Mouse (Mus musculus) embryonic facial prominence, embryonic 11.5 days (tissue): Measurements from ENCODE around the gene Scarb1. TPM values are rescaled to one million over a fixed set of nuclear protein-coding genes. Genes with fewer than 3 reads are reported as not detected.

ENCODE experiments used
- ATAC-seq: fragments of 200-750 bp; cut with Nextera tagmentation; replicated peaks from 2 replicates; pipeline ENCODE4 v1.8.0; 2017; ENCODE audit warnings: low read depth; ENCODE audit not compliant: insufficient number of reproducible peaks, low FRiP score, low TSS enrichment
- DNase-seq: peaks from one replicate; pipeline ENCODE4 v3.0.0-alpha.2; 2015; ENCODE audit warnings: low spot score
- H3K27ac ChIP-seq: fragments of 300-500 bp; sonication (generic); replicated peaks from 2 replicates; pipeline ENCODE4 v1.5.1; 2014; ENCODE audit warnings: mild to moderate bottlenecking, low read depth, low read length, control low read depth
- H3K27me3 ChIP-seq: fragments of 300-500 bp; sonication (generic); 2 replicates; pipeline ENCODE4 v1.6.1; 2014; ENCODE audit warnings: mild to moderate bottlenecking, low read length, moderate library complexity, mixed read lengths; ENCODE audit not compliant: control insufficient read depth, insufficient read depth
- H3K36me3 ChIP-seq: fragments of 300-500 bp; sonication (generic); replicated peaks from 2 replicates; pipeline ENCODE4 v1.6.1; 2014; ENCODE audit warnings: low read depth, mild to moderate bottlenecking, low read length, moderate library complexity, mixed read lengths; ENCODE audit not compliant: control insufficient read depth, insufficient read depth
- H3K4me1 ChIP-seq: fragments of 300-500 bp; sonication (generic); 2 replicates; pipeline ENCODE4 v1.6.1; 2014; ENCODE audit warnings: low read length, mixed read lengths; ENCODE audit not compliant: control insufficient read depth, insufficient read depth
- H3K4me2 ChIP-seq: fragments of 300-500 bp; sonication (generic); 2 replicates; pipeline ENCODE4 v1.6.1; 2014; ENCODE audit warnings: low read depth, mild to moderate bottlenecking, control low read depth, low read length, moderate library complexity
- H3K4me3 ChIP-seq: fragments of 300-500 bp; sonication (generic); 2 replicates; pipeline ENCODE4 v1.5.1; 2014; ENCODE audit warnings: low read depth, low read length, control low read depth
- H3K9ac ChIP-seq: fragments of 300-500 bp; sonication (generic); replicated peaks from 2 replicates; pipeline ENCODE4 v1.6.1; 2014; ENCODE audit warnings: mild to moderate bottlenecking, control low read depth, low read length
- H3K9me3 ChIP-seq: fragments of 300-500 bp; sonication (generic); replicated peaks from 2 replicates; pipeline ENCODE4 v1.6.1; 2016; ENCODE audit warnings: mild to moderate bottlenecking, low read length, inconsistent platforms, mixed read lengths; ENCODE audit not compliant: control insufficient read depth
- WGBS: fragments of 180-500 bp; shearing (Covaris S2); extraction: QIAGEN DNeasy Blood & Tissue Kit; methylation state at CpG from one replicate; pipeline ENCODE4 v1.1.7; 2014; 5-methylcytosine and 5-hydroxymethylcytosine counted together
- polyA plus RNA-seq: library from polyadenylated mRNA; unstranded; fragments of >200 nt; fragmentation: Nextera tagmentation; extraction: Ambion mirVana; gene quantifications from 2 replicates; pipeline ENCODE4 v1.2.1, GENCODE M21; 2014

The Scarb1 gene
- polyA plus RNA-seq, 1 experiment from 2014 or later, result 22.7 TPM

DNA sequence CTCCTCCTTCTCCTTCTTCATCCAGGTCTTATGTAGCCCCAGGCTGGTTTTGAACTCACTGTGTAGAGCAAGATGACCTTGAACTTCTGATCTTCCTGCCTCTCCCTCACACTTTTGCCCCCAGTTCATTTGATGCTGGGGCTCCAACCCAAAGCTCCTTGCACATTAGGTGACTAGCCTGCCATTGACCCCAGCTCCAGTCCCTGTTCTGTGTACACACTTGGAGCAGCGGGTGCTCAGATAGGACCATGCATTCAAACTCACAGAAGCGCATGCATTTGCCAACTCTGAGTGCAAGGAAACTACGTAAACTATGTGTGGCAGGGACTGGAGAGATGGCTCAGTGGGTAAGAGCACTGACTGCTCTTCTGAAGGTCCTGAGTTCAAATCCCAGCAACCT is 66.1 kb downstream of the Scarb1 start:
- Histone ChIP-seq H3K27me3 (no peaks in the 10 kb centered on the region), H3K36me3 (no peaks in the 10 kb centered on the region), H3K27ac (no peak overlapping the region), H3K4me3 (no peak overlapping the region), H3K9ac (no peak overlapping the region), H3K9me3 (no peaks in the 10 kb centered on the region), H3K4me2 (no peak overlapping the region), H3K4me1 (peaks cover 4% of the 10 kb centered on the region)
- 88% methylated on average over 3 of the region's 3 CpGs for WGBS
- ATAC-seq (no peak), DNase-seq (no peak)

GRCm38 (mm10) chr5:125274182-125274581 is 66.7 kb downstream of the Scarb1 start:
- ATAC-seq, result no peak
- H3K9ac ChIP-seq, result no peak overlapping the region
- no peak overlapping the region for H3K4me2 ChIP-seq
- no peak for DNase-seq
- no peak overlapping the region for H3K4me3 ChIP-seq
- WGBS, result 72% methylated on average over 2 of the region's 2 CpGs
- no peaks in the 10 kb centered on the region for H3K36me3 ChIP-seq
- no peaks in the 10 kb centered on the region for H3K27me3 ChIP-seq
- H3K9me3 ChIP-seq, result no peaks in the 10 kb centered on the region
- H3K4me1 ChIP-seq, result peaks cover under 1% of the 10 kb centered on the region
- H3K27ac ChIP-seq, result no peak overlapping the region

GRCm38 (mm10) chr5:125273666-125274109 is 67.2 kb downstream of the Scarb1 start:
- H3K27ac ChIP-seq, result no peak overlapping the region
- H3K36me3 ChIP-seq, result no peaks in the 10 kb centered on the region
- H3K4me2 ChIP-seq, result no peak overlapping the region
- DNase-seq (peak; percentile 74), ATAC-seq (no peak; the same call in 1 of the 2 replicates)
- no peak overlapping the region for H3K9ac ChIP-seq
- no peak overlapping the region for H3K4me3 ChIP-seq
- 24% methylated on average over 8 of the region's 8 CpGs for WGBS
- H3K9me3 ChIP-seq, result no peaks in the 10 kb centered on the region
- no peaks in the 10 kb centered on the region; the same call in 1 of the 2 replicates for H3K4me1 ChIP-seq
- H3K27me3 ChIP-seq, result no peaks in the 10 kb centered on the region

DNA sequence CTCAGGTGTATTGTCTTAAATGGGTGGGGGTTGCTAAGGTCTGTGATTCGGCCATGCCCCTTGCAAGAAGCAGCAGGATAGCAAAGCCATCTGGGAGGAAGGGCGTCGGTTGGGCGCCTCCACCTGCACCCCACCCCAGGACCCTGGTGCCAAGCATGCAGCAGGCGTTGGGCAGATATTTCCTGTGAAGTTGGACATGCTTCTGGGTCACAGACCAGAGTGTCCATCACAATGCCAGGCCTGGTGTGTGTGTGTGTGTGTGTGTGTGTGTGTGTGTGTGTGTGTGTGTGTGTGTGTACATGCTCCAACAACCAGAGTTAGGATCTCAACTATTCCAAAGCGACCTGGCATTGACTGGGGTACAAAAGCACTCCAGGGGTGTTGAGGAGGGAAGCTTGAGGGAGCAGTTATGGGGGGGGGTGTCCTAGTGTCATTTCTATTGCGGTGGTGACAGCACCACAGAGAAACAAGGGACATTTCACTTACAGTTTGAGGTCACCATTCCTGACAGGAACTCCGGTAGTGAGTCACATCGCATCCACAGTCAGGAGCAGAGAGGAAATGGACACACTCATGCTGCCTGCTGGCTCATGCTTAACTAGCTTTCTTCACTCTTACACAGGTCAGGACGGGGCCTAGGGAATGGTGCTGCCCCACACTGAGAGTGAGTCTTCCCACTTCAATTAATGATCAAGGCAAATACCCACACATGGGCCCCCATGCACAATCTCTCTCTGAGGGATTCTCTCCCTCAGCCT is 68.5 kb downstream of the Scarb1 start:
- Histone ChIP-seq H3K9me3 (no peaks in the 10 kb centered on the region), H3K27ac (no peak overlapping the region), H3K4me2 (no peak overlapping the region), H3K9ac (no peak overlapping the region), H3K4me1 (no peaks in the 10 kb centered on the region; the same call in 1 of the 2 replicates), H3K4me3 (no peak overlapping the region), H3K36me3 (no peaks in the 10 kb centered on the region), H3K27me3 (no peaks in the 10 kb centered on the region)
- no peak for ATAC-seq
- WGBS, result 80% methylated on average over 10 of the region's 10 CpGs
- DNase-seq, result no peak

DNA sequence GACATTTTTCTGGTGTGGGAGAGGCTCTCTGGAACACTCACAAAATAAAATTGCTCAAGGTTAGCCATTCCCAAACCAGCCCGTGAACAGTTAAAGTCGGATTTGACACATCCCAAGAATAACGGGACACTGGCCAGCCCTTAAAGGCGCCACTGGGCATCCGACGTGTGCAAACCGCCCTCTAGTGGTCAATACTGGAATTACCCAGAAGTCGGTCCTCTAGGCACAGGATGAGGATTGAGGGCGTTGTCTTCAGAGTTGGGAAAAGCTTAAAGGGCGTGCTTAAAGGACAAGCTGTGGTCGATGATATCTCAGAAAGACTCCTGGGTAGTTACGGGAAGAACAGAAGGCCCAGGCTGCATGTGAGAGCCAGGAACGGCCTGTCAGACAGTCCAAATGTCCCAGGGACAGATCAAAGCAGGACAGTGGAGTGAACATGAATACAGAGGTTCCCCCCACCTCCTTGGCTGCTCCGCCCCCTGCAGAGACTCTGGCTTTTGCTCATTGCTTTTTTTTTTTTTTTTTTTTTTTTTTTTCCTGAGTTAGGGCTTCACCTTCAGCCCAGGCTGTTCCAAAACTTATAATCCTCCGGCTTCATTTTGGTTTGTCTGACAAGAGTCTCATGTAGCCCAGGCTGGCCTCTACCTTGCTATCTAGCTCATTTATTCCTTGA is 69.2 kb downstream of the Scarb1 start:
- no peaks in the 10 kb centered on the region for H3K27me3 ChIP-seq
- H3K27ac ChIP-seq, result no peak overlapping the region
- ATAC-seq (no peak), DNase-seq (peak; percentile 95)
- no peak overlapping the region for H3K9ac ChIP-seq
- no peak overlapping the region for H3K4me2 ChIP-seq
- WGBS, result 13% methylated on average over 15 of the region's 15 CpGs
- no peaks in the 10 kb centered on the region for H3K9me3 ChIP-seq
- no peak overlapping the region for H3K4me3 ChIP-seq
- no peaks in the 10 kb centered on the region for H3K36me3 ChIP-seq
- H3K4me1 ChIP-seq, result no peaks in the 10 kb centered on the region; the same call in 1 of the 2 replicates

DNA sequence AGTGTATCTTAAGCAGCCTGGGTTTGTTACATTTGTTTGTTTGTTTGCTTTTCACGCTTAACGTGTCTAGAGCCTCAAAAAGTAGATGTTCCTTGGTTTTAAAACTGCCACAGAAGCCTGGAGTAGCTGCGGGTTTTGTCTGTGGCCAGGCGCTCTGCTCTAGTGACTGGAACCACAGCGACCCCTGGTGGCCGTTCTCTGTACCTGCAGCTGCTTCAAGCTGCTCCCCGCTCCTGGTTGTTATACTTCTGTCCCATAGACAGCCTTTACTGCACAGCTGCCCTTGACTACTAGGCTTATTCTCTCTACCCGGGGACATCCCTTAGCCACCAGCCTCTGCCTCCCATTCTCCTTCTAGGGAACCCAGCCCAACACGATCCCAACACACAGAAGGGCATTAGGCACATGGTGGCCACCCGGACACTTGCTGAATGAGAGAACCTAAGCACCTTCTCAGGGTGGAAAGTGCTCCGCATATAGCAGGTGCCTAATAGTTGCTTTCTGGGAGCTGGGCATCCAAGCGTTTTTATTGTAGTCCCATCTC is 70.2 kb downstream of the Scarb1 start:
- Histone ChIP-seq H3K4me3 (no peak overlapping the region), H3K27me3 (no peaks in the 10 kb centered on the region), H3K9ac (no peak overlapping the region), H3K27ac (no peak overlapping the region), H3K4me2 (no peak overlapping the region), H3K4me1 (no peaks in the 10 kb centered on the region; the same call in 1 of the 2 replicates), H3K9me3 (no peaks in the 10 kb centered on the region), H3K36me3 (no peaks in the 10 kb centered on the region)
- WGBS, result 17% methylated on average over 12 of the region's 12 CpGs
- DNase-seq (peak; percentile 89), ATAC-seq (no peak)

DNA sequence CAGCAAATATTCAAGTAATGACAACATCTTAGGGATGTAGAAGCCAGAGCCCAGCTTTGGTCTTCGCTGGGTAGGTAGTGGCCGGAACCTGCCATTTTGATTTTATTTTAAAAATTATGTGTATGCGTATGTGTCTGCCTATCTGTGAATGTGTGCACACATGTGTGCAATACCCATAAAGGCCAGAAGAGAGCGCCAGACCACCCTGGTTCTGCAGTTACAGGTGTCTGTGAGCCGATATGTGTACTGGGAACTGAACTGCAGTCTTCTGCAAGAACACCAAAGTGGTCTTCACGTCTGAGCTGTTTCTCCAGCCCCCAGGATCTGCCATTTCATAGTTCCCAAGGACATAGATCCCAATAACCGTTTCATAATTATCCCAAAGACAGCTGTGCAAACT is 71.1 kb downstream of the Scarb1 start:
- H3K9ac ChIP-seq, result no peak overlapping the region
- WGBS, result 83% methylated on average over 7 of the region's 7 CpGs
- no peak overlapping the region for H3K27ac ChIP-seq
- no peaks in the 10 kb centered on the region; the same call in 1 of the 2 replicates for H3K4me1 ChIP-seq
- H3K27me3 ChIP-seq, result no peaks in the 10 kb centered on the region
- DNase-seq, result no peak
- H3K4me2 ChIP-seq, result no peak overlapping the region
- no peaks in the 10 kb centered on the region for H3K36me3 ChIP-seq
- no peaks in the 10 kb centered on the region for H3K9me3 ChIP-seq
- no peak for ATAC-seq
- H3K4me3 ChIP-seq, result no peak overlapping the region

GRCm38 (mm10) chr5:125269399-125269798 is 71.5 kb downstream of the Scarb1 start:
- no peak overlapping the region for H3K9ac ChIP-seq
- no peak for DNase-seq
- H3K9me3 ChIP-seq, result no peaks in the 10 kb centered on the region
- H3K4me2 ChIP-seq, result no peak overlapping the region
- WGBS, result 89% methylated on average over 8 of the region's 8 CpGs
- no peak overlapping the region for H3K4me3 ChIP-seq
- H3K27me3 ChIP-seq, result no peaks in the 10 kb centered on the region
- no peak for ATAC-seq
- no peak overlapping the region for H3K27ac ChIP-seq
- H3K4me1 ChIP-seq, result no peaks in the 10 kb centered on the region; the same call in 1 of the 2 replicates
- no peaks in the 10 kb centered on the region for H3K36me3 ChIP-seq
